Mouse (Mus musculus): ENCODE measurements around the gene Ank3. TPM values are rescaled to one million over a fixed set of nuclear protein-coding genes. Genes with fewer than 3 reads are reported as not detected.

Ank3 gene
- polyA plus RNA-seq, 1 experiment from 2014 or later: 21.9 TPM

- Histone ChIP-seq H3K36me3 (no peaks in the 10 kb centered on the region), H3K4me2 (replicated peaks) (no peak overlapping the region), H3K9me3 (no peaks in the 10 kb centered on the region), H3K9ac (no peak overlapping the region), H3K27ac (no peak overlapping the region), H3K27me3 (replicated peaks) (no peaks in the 10 kb centered on the region), H3K4me1 (replicated peaks) (no peaks in the 10 kb centered on the region), H3K4me3 (replicated peaks) (no peak overlapping the region)
- WGBS: 77% methylated on average over 12 of the region's 12 CpGs
- ATAC-seq: no peak
Measured at GRCm38 (mm10) chr10:69777065-69777645, 378.6 kb downstream of the Ank3 start.

- no peaks in the 10 kb centered on the region for H3K4me1 ChIP-seq (replicated peaks)
- no peaks in the 10 kb centered on the region for H3K27me3 ChIP-seq (replicated peaks)
- H3K9me3 ChIP-seq: no peaks in the 10 kb centered on the region
- no peaks in the 10 kb centered on the region for H3K36me3 ChIP-seq
- H3K4me2 ChIP-seq (replicated peaks): no peak overlapping the region
- H3K9ac ChIP-seq: no peak overlapping the region
- no peak overlapping the region for H3K4me3 ChIP-seq (replicated peaks)
- WGBS: 80% methylated on average over 11 of the region's 11 CpGs
- ATAC-seq: no peak
- H3K27ac ChIP-seq: no peak overlapping the region
Measured at GRCm38 (mm10) chr10:69777736-69778135, 379.2 kb downstream of the Ank3 start.

DNA sequence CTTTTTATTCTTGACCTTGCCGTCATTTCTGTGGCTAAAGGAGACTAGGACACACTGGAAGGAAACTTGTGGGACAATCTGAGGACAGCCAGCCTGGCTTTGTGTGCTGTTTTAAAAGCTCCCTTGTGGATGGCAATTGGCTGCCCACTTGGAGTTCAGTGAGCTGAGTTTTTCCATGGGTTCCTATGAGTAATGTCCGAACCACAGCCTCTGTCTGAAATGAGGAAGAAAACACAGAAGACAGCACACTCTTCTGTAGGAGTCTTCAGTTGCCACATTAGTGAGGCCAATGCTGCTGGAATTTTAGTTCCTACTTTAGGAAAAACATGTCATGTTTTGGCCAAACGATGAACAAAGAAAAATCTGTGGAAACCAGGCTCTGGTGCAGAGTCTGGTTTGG, 380.7 kb downstream of the Ank3 start:
- Histone ChIP-seq H3K4me2 (replicated peaks) (no peak overlapping the region), H3K27me3 (replicated peaks) (no peaks in the 10 kb centered on the region), H3K9ac (no peak overlapping the region), H3K36me3 (no peaks in the 10 kb centered on the region), H3K4me3 (replicated peaks) (no peak overlapping the region), H3K9me3 (no peaks in the 10 kb centered on the region), H3K4me1 (replicated peaks) (no peaks in the 10 kb centered on the region), H3K27ac (no peak overlapping the region)
- 75% methylated on average over 3 of the region's 3 CpGs for WGBS
- ATAC-seq: no peak

GRCm38 (mm10) chr10:69781491-69781890, 382.9 kb downstream of the Ank3 start:
- no peaks in the 10 kb centered on the region for H3K27me3 ChIP-seq (replicated peaks)
- H3K9ac ChIP-seq: no peak overlapping the region
- H3K4me2 ChIP-seq (replicated peaks): no peak overlapping the region; the same call in 1 of the 2 replicates
- WGBS: 18% methylated on average over 8 of the region's 8 CpGs
- peak; percentile 77 for ATAC-seq
- H3K27ac ChIP-seq: no peak overlapping the region
- no peaks in the 10 kb centered on the region for H3K36me3 ChIP-seq
- H3K9me3 ChIP-seq: no peaks in the 10 kb centered on the region
- H3K4me3 ChIP-seq (replicated peaks): no peak overlapping the region
- 0 out of 2 replicates have a peak, but pooled peaks cover 6% of the 10 kb centered on the region for H3K4me1 ChIP-seq (replicated peaks)

- no peak overlapping the region for H3K4me3 ChIP-seq (replicated peaks)
- 22% methylated on average over 7 of the region's 7 CpGs for WGBS
- peak; percentile 65 for ATAC-seq
Measured at GRCm38 (mm10) chr10:69785235-69785634, 386.7 kb downstream of the Ank3 start.

GRCm38 (mm10) chr10:69785692-69786091, 387.1 kb downstream of the Ank3 start:
- Histone ChIP-seq H3K4me3 (replicated peaks) (no peak overlapping the region), H3K27ac (no peak overlapping the region), H3K9ac (no peak overlapping the region), H3K4me2 (replicated peaks) (0 out of 2 replicates have a peak overlapping the region, but pooled peaks have one; percentile 31), H3K9me3 (no peaks in the 10 kb centered on the region), H3K27me3 (replicated peaks) (no peaks in the 10 kb centered on the region), H3K36me3 (no peaks in the 10 kb centered on the region), H3K4me1 (replicated peaks) (0 out of 2 replicates have a peak, but pooled peaks cover 6% of the 10 kb centered on the region)
- 58% methylated on average over 8 of the region's 8 CpGs for WGBS
- ATAC-seq: no peak

More at GRCm38 (mm10) chr10:69785235-69785634, 386.7 kb downstream of the Ank3 start:
- Histone ChIP-seq H3K27ac (no peak overlapping the region), H3K9ac (0 out of 2 replicates have a peak overlapping the region, but pooled peaks have one; percentile 6), H3K27me3 (replicated peaks) (no peaks in the 10 kb centered on the region), H3K4me2 (replicated peaks) (peak overlapping the region; percentile 31; the same call in 1 of the 2 replicates), H3K4me1 (replicated peaks) (0 out of 2 replicates have a peak, but pooled peaks cover 6% of the 10 kb centered on the region), H3K9me3 (no peaks in the 10 kb centered on the region), H3K36me3 (no peaks in the 10 kb centered on the region)

DNA sequence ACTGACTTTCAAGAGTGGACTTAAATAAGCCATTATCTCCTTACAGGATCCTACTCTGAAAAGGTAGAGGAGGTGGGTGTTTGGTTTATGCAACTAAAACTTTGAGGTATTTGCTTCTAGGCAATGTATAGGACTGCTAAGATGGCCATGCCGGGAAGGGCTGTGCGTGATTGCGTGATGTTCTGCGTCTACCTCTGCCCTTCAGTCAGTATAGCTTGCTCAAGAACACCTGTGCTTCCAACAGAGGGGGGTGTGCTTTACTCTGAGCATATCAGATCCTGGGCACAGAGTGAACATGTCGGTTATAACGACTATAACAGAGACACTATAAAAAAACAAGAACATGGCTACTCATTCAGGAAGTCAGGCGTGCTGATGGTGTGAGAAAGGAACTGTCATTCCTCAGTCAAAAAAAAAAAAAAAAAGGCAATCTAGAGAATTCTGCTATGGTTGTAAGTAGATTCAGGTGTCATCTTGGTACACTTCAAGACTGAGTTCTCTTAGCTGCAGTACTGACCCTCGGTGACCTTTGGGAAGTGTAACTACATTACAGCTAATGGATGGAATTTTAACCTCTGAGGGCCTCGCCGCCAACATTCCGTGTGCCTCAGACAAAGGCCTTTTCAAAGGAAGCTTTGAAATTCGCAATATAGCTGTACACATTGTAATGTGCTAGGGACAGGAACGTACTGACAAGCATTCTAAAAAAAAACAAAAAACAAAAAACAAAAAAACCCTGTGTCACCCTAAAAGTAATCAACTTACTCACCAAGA, 387.8 kb downstream of the Ank3 start:
- H3K36me3 ChIP-seq: no peaks in the 10 kb centered on the region
- no peak overlapping the region for H3K4me3 ChIP-seq (replicated peaks)
- no peaks in the 10 kb centered on the region for H3K9me3 ChIP-seq
- no peak overlapping the region for H3K9ac ChIP-seq
- 61% methylated on average over 13 of the region's 13 CpGs for WGBS
- 0 out of 2 replicates have a peak, but pooled peaks cover 6% of the 10 kb centered on the region for H3K4me1 ChIP-seq (replicated peaks)
- no peak overlapping the region for H3K27ac ChIP-seq
- no peak for ATAC-seq
- no peak overlapping the region for H3K4me2 ChIP-seq (replicated peaks)
- H3K27me3 ChIP-seq (replicated peaks): no peaks in the 10 kb centered on the region

- Histone ChIP-seq H3K27me3 (replicated peaks) (no peaks in the 10 kb centered on the region), H3K27ac (peak overlapping the region; percentile 13; the same call in 1 of the 2 replicates), H3K4me1 (replicated peaks) (0 out of 2 replicates have a peak, but pooled peaks cover 6% of the 10 kb centered on the region), H3K4me2 (replicated peaks) (peak overlapping the region; percentile 34), H3K36me3 (no peaks in the 10 kb centered on the region), H3K9me3 (no peaks in the 10 kb centered on the region), H3K9ac (no peak overlapping the region), H3K4me3 (replicated peaks) (no peak overlapping the region)
- WGBS: 33% methylated on average over 10 of the region's 10 CpGs
- no peak for ATAC-seq
Measured at GRCm38 (mm10) chr10:69787379-69787778, 388.8 kb downstream of the Ank3 start.

GRCm38 (mm10) chr10:69790606-69791005, 392.0 kb downstream of the Ank3 start:
- 83% methylated on average over 4 of the region's 4 CpGs for WGBS
- Histone ChIP-seq H3K9me3 (no peaks in the 10 kb centered on the region), H3K4me3 (replicated peaks) (no peak overlapping the region), H3K36me3 (no peaks in the 10 kb centered on the region), H3K9ac (no peak overlapping the region), H3K4me1 (replicated peaks) (0 out of 2 replicates have a peak, but pooled peaks cover under 1% of the 10 kb centered on the region), H3K27ac (no peak overlapping the region), H3K27me3 (replicated peaks) (no peaks in the 10 kb centered on the region), H3K4me2 (replicated peaks) (no peak overlapping the region)
- ATAC-seq: no peak

DNA sequence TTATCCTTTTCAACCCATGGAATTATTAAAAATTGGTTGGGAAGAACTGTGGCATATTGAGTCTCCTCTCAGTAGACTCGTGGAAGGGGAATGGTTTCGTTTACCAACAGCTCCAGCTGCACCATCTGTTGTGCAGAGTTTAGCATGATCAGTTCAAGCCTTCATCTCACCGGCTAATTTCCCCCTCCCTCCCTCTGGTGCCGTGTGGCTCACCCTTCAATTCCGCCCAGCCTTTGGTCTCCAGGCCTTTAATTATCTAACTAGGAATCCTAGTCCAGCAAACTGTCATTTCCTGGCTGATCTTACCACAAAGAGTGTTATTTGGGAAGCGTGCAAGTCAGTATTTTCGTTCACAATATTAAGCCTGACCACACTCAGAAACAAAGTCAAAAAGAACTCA, 393.4 kb downstream of the Ank3 start:
- ATAC-seq: no peak
- WGBS: 67% methylated on average over 7 of the region's 7 CpGs
- no peak overlapping the region for H3K4me3 ChIP-seq (replicated peaks)

DNA sequence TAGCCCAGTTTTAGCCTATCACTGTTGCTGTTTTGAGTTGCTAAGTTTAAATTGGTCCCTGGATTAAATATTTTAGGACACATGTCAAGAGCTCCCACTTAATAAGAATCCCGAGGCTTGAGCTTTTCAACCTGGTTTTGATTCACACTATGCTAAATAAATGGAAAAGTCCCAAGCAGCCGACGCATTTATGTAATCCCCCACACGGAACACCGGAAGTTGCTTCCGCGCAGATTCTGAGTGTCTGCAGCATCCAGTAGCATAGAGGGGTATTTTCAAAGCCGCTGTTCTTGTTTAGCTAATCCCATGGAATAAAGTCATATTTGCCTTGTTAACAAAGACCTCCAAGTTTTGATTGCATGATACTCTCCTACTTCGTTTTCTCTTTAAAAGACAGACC, 393.8 kb downstream of the Ank3 start:
- no peak for ATAC-seq
- H3K9me3 ChIP-seq: no peaks in the 10 kb centered on the region
- WGBS: 85% methylated on average over 9 of the region's 9 CpGs

More for the DNA sequence above, 393.4 kb downstream of the Ank3 start:
- H3K4me1 ChIP-seq (replicated peaks): no peaks in the 10 kb centered on the region
- no peak overlapping the region for H3K9ac ChIP-seq
- no peaks in the 10 kb centered on the region for H3K9me3 ChIP-seq
- no peak overlapping the region for H3K27ac ChIP-seq
- no peaks in the 10 kb centered on the region for H3K36me3 ChIP-seq
- no peaks in the 10 kb centered on the region for H3K27me3 ChIP-seq (replicated peaks)
- H3K4me2 ChIP-seq (replicated peaks): no peak overlapping the region

GRCm38 (mm10) chr10:69793079-69793478, 394.5 kb downstream of the Ank3 start:
- Histone ChIP-seq H3K36me3 (no peaks in the 10 kb centered on the region), H3K9ac (no peak overlapping the region), H3K9me3 (no peaks in the 10 kb centered on the region), H3K4me3 (replicated peaks) (no peak overlapping the region), H3K4me2 (replicated peaks) (no peak overlapping the region), H3K27ac (no peak overlapping the region), H3K27me3 (replicated peaks) (no peaks in the 10 kb centered on the region), H3K4me1 (replicated peaks) (no peaks in the 10 kb centered on the region)
- no peak for ATAC-seq
- 44% methylated on average over 9 of the region's 9 CpGs for WGBS

More for the DNA sequence above, 393.8 kb downstream of the Ank3 start:
- H3K27ac ChIP-seq: no peak overlapping the region
- no peaks in the 10 kb centered on the region for H3K36me3 ChIP-seq
- H3K4me1 ChIP-seq (replicated peaks): no peaks in the 10 kb centered on the region
- no peaks in the 10 kb centered on the region for H3K27me3 ChIP-seq (replicated peaks)
- no peak overlapping the region for H3K4me3 ChIP-seq (replicated peaks)
- H3K9ac ChIP-seq: no peak overlapping the region
- H3K4me2 ChIP-seq (replicated peaks): no peak overlapping the region

All from intestine, embryonic 15.5 days (tissue).